Mouse (Mus musculus): ENCODE results near the gene Gm10521. TPM values are rescaled to one million over a fixed set of nuclear protein-coding genes. Genes with fewer than 3 reads are reported as not detected.

Gm10521 gene
- polyA plus RNA-seq, 1 experiment, result 0.36 TPM

DNA sequence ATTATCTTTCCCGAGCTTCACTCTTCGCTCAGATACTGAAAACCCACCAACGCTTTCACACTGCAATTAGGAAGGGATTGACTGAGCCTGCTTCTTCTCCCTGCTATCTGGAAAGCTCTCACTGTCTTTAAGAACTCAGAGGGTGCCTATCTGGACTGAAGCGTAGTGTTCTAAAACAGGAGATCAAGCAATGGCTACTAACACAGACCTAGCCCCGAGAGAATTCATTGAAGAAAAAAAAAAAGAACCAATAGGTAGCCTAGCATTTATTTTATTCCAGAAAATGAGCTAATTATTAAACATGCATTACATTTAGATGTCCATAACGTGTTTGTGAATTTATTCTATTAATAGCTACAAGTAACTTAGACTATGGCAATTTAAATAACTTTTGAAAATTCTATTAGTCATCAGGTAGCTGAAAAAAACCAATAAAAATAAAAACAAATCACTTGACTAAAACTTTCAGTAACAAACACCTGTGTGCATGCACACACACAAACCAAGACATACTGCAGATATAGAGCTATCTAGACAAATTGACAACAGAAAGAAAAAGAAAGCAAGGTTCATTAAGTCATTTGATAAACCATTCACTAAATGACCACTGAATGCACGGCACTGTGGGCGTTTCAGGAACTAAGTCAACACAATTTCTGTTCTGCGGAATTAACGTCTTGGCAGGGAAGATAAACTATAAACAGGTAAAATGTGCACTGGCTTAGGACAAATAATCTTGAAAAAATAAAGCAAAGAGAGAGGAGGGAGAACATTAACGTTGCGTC is 22.9 kb downstream of the Gm10521 start:
- Histone ChIP-seq H3K36me3 (replicated peaks; ENCODE audit: low read length) (no peaks in the 10 kb centered on the region), H3K27me3 (replicated peaks) (peaks cover 3% of the 10 kb centered on the region), H3K4me3 (replicated peaks) (no peak overlapping the region), H3K4me1 (peaks cover 11% of the 10 kb centered on the region), H3K9me3 (peaks cover 4% of the 10 kb centered on the region; the same call in 1 of the 2 replicates)
- TF ChIP-seq FLI1 (IDR thresholded peaks at IDR 0.05; ENCODE audit: low read length) (no peak), GATA1 (IDR thresholded peaks at IDR 0.05; ENCODE audit: borderline replicate concordance, low read length) (no peak)

DNA sequence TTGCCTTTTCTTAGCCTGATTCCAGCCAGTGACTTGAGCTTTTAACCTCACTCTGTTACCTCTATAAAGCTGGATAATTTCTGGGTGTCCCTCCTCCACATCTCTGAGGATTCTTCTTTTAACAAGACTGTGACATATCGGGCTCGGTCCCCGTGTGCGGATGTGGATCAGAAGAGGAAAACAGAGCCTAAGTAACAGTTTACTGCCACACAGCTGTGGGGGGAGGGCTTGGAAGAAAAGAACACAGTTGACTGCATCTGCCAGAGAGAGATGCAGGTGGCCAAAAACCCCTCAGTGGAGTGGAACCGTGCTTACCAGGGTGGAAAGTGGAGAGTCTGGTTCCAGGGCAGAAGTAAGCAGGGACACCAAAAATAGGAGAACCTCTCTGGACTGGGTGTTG is 23.7 kb downstream of the Gm10521 start:
- Histone ChIP-seq H3K4me1 (peaks cover 11% of the 10 kb centered on the region), H3K9me3 (peaks cover 4% of the 10 kb centered on the region; the same call in 1 of the 2 replicates), H3K36me3 (replicated peaks; ENCODE audit: low read length) (no peaks in the 10 kb centered on the region), H3K27me3 (replicated peaks) (peaks cover 3% of the 10 kb centered on the region), H3K4me3 (replicated peaks) (no peak overlapping the region)
- TF ChIP-seq GATA1 (IDR thresholded peaks at IDR 0.05; ENCODE audit: borderline replicate concordance, low read length), result no peak
- no peak for TF ChIP-seq FLI1 (IDR thresholded peaks at IDR 0.05; ENCODE audit: low read length)

DNA sequence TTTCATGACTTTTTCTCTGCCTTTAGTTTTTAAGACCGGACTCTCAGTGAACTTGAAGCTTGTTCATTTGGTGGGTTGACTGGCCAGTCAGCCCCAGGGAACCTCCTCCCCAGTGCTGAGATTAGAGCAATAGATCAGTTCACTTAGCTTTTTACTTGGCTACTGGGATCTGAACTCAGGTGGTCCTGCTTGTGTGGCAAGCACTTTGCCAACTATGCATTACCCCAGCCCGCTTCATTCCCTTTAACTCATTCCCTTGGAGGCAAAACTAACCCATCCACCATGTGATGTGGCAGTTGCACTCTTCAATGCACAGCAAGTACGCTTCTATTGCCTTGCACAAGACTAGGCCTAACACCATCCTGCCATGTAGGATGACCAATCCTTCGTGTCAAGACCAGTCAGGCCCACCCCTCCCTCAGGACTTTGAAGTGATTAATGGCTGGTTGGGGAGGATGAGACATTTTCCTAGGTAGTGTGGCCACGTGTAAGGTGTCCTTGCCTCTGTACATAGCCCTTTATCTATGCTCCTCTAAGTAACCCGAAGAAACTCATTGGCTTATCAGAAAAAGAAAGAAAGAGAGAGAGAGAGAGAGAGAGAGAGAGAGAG is 24.5 kb downstream of the Gm10521 start:
- H3K9me3 ChIP-seq, result peaks cover 9% of the 10 kb centered on the region
- H3K4me1 ChIP-seq, result peaks cover 11% of the 10 kb centered on the region
- no peaks in the 10 kb centered on the region for H3K36me3 ChIP-seq (replicated peaks; ENCODE audit: low read length)
- peaks cover 3% of the 10 kb centered on the region for H3K27me3 ChIP-seq (replicated peaks)
- no peak for TF ChIP-seq GATA1 (IDR thresholded peaks at IDR 0.05; ENCODE audit: borderline replicate concordance, low read length)
- TF ChIP-seq FLI1 (IDR thresholded peaks at IDR 0.05; ENCODE audit: low read length), result no peak
- H3K4me3 ChIP-seq (replicated peaks), result no peak overlapping the region

DNA sequence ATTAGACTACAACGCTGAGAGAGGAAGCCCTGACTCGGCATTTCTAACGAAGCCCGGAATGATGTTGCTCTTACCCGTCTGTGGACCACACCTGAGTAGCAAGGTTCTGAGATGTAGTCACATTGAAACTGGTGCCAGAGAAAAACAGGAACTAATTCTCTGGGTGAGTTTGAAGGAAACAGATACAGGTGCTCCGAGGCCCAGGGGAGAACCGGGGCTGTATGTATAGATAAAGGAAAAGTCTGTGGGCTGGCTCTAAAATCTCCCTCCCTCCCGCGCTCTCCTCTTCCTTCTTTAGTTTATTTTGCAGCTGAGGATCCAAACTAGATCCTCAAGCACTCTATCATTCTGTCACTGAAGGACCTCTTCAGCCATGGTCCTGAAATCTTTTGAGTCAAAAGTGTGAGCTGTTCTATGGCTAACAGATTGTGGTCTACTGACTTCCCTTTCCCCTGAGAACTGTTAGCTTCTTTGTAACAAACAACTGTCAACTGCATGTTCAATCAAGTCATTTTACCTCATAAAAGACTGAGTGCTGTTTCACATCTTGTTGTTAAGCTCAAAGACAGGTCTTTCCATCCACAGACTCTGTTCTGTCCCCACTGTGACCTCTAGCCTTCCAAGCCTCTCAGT is 25.6 kb downstream of the Gm10521 start:
- H3K36me3 ChIP-seq (replicated peaks; ENCODE audit: low read length), result no peaks in the 10 kb centered on the region
- peak overlapping the region; percentile 62 for H3K4me3 ChIP-seq (replicated peaks)
- H3K27me3 ChIP-seq (replicated peaks), result peaks cover 3% of the 10 kb centered on the region
- no peak for TF ChIP-seq FLI1 (IDR thresholded peaks at IDR 0.05; ENCODE audit: low read length)
- TF ChIP-seq GATA1 (IDR thresholded peaks at IDR 0.05; ENCODE audit: borderline replicate concordance, low read length), result no peak
- H3K4me1 ChIP-seq, result peaks cover 11% of the 10 kb centered on the region
- peaks cover 9% of the 10 kb centered on the region for H3K9me3 ChIP-seq

DNA sequence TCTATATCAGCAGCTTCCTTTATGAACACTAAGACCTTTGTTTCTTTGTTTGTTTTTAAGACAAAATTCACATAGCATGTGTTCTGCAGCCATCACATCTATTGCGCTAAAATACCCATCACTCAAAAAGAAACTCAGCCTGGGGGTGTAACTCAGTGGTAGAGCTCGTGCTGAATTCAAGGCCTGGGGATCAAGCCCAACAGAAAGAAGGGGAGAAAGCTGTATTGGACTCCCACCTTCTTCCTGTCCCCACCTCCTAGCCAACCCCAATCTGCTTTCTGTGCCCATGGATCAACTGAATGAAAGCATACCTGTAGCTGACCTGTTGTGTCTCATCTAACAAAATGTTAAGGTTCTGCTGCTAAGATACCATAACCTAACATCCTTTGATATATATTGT is 26.2 kb downstream of the Gm10521 start:
- H3K27me3 ChIP-seq (replicated peaks), result peaks cover 3% of the 10 kb centered on the region
- H3K4me1 ChIP-seq, result peaks cover 11% of the 10 kb centered on the region
- TF ChIP-seq FLI1 (IDR thresholded peaks at IDR 0.05; ENCODE audit: low read length), result no peak
- TF ChIP-seq GATA1 (IDR thresholded peaks at IDR 0.05; ENCODE audit: borderline replicate concordance, low read length), result no peak
- H3K9me3 ChIP-seq, result peaks cover 9% of the 10 kb centered on the region
- H3K4me3 ChIP-seq (replicated peaks), result no peak overlapping the region
- H3K36me3 ChIP-seq (replicated peaks; ENCODE audit: low read length), result no peaks in the 10 kb centered on the region

DNA sequence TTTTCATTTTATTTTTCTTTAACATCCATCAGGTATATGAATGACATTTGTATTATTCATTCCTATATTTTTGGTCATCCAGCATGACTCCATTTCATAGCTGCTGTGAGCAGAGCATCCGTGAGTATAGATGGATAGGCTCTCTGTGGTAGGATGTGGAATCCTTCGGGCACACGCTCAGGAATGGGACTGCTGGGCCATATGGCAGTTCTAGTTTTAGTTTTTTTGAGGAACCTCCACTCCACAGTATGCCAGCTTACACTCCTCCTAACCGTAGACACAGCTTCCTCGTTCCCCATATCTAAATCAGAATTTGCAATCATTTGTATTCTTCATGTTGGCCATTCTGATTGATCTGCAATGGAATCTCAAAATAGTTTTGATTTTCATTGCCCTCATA is 27.4 kb downstream of the Gm10521 start:
- Histone ChIP-seq H3K4me3 (replicated peaks) (no peak overlapping the region), H3K4me1 (peaks cover 11% of the 10 kb centered on the region), H3K27me3 (replicated peaks) (peaks cover 3% of the 10 kb centered on the region), H3K36me3 (replicated peaks; ENCODE audit: low read length) (no peaks in the 10 kb centered on the region), H3K9me3 (peaks cover 12% of the 10 kb centered on the region)
- no peak for TF ChIP-seq FLI1 (IDR thresholded peaks at IDR 0.05; ENCODE audit: low read length)
- no peak for TF ChIP-seq GATA1 (IDR thresholded peaks at IDR 0.05; ENCODE audit: borderline replicate concordance, low read length)

DNA sequence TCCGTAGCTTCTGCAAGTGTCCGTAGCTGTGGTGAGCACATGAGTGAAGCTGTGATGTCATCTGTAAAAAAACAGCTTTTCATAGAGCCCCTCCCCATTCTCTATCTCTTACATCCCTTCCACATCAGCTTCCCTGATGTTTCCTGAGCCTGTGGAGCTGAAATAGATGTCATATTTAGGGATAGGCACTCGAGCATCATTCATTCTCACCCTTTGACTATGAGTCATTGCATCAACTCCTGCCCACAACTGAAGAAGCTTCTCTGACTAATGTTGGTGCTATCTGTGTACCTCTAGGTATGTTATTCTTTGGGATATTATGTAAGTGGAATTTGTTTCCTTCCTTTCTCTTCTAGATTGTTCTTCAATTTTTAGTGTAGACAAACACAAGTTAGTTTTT is 29.4 kb downstream of the Gm10521 start:
- no peak for TF ChIP-seq GATA1 (IDR thresholded peaks at IDR 0.05; ENCODE audit: borderline replicate concordance, low read length)
- TF ChIP-seq FLI1 (IDR thresholded peaks at IDR 0.05; ENCODE audit: low read length), result no peak

DNA sequence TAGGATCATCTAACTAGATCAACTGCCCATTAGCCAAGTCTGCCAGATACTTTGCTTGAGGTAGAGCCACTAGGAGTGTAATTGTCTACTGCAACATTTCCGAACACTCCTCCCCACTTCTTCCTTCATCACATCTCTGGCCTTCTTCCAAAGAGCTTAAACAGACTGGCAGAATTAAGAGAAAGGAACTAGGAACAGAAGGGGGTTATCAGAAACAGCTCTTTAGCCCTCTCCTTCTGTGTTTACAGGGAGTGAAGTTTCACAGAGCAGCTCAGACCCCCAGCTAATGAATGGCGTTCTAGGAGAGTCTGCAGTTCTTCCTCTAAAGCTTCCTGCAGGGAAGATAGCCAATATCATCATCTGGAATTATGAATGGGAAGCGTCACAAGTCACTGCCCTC is 38.4 kb downstream of the Gm10521 start:
- Histone ChIP-seq H3K4me3 (replicated peaks) (no peak overlapping the region), H3K36me3 (replicated peaks; ENCODE audit: low read length) (no peaks in the 10 kb centered on the region), H3K4me1 (no peaks in the 10 kb centered on the region), H3K27me3 (replicated peaks) (no peaks in the 10 kb centered on the region), H3K9me3 (peaks cover 22% of the 10 kb centered on the region)
- TF ChIP-seq FLI1 (IDR thresholded peaks at IDR 0.05; ENCODE audit: low read length) (no peak), GATA1 (IDR thresholded peaks at IDR 0.05; ENCODE audit: borderline replicate concordance, low read length) (no peak)

More for the DNA sequence above, 29.4 kb downstream of the Gm10521 start:
- peaks cover 11% of the 10 kb centered on the region for H3K4me1 ChIP-seq
- no peaks in the 10 kb centered on the region for H3K36me3 ChIP-seq (replicated peaks; ENCODE audit: low read length)
- H3K9me3 ChIP-seq, result peaks cover 14% of the 10 kb centered on the region
- H3K27me3 ChIP-seq (replicated peaks), result peaks cover 3% of the 10 kb centered on the region
- H3K4me3 ChIP-seq (replicated peaks), result no peak overlapping the region

DNA sequence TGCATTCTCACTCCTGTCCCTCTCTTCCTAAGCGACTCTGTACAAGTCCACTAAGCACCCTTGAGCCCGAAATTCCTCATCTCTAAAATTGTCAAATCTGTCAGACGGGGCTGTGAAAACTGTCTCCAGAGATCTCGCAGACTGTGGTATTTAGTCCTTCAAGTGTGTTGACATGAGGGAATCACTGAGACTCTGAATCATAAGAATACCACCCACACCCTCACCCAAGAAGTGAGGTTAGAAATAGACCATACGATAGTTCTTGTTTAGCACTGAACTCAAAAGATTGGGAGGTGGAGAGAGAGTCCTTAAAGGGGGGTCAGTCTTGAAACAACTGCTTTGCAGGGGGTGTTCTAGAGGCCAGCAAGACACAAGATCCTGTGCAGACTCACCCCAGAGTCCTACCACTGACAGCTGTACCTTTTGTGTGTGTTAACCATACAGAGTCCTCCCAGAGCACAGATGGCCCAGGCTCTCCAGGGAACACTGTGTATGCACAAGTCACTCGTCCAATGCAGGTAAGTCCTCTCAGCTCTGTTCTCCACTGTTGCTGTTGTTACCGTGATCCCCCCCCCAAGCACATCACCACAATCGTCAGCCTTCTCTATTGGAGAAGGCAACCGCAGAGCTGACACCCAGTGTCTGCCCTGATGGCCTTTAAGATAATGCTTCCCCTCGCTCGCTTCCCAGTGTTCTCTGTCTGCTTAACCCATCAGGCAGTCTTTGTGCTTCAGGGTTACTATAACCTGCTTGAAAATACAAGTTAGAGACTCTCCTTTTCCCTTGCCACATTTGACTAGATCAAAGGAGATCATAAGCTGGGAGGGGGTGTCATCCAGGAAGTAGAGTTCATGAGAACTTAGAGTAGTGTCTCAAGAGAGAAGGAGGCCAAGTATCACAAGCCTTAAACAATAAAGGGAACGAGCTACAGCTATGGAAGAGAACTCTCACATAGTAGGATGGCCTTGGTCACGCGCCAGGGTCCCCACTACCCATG is 43.8 kb downstream of the Gm10521 start:
- no peaks in the 10 kb centered on the region for H3K36me3 ChIP-seq (replicated peaks; ENCODE audit: low read length)

More for the DNA sequence above, 43.8 kb downstream of the Gm10521 start:
- peaks cover 22% of the 10 kb centered on the region for H3K9me3 ChIP-seq
- no peak overlapping the region for H3K4me3 ChIP-seq (replicated peaks)
- H3K27me3 ChIP-seq (replicated peaks), result no peaks in the 10 kb centered on the region
- TF ChIP-seq GATA1 (IDR thresholded peaks at IDR 0.05; ENCODE audit: borderline replicate concordance, low read length) (no peak), FLI1 (IDR thresholded peaks at IDR 0.05; ENCODE audit: low read length) (no peak)
- H3K4me1 ChIP-seq, result no peaks in the 10 kb centered on the region

Data from megakaryocyte, embryonic 14.5 days (primary cell).